Mouse (Mus musculus) erythroblast, adult 5-6 weeks (primary cell): ENCODE data around the gene Hdac5. TPM values are rescaled to one million over a fixed set of nuclear protein-coding genes. Genes with fewer than 3 reads are reported as not detected.

Experiments
- ATAC-seq: replicated peaks from 2 replicates; pipeline ENCODE4 v1.8.0; 2016; ENCODE audit warnings: moderate number of reproducible peaks, mild to moderate bottlenecking, moderate TSS enrichment, inconsistent platforms; ENCODE audit not compliant: poor library complexity, low FRiP score, severe bottlenecking
- total RNA-seq, 2 experiments: library from RNA; stranded (forward) in 1 of 2; stranded (reverse) in 1 of 2; fragments of 150-400 nt in 1 of 2; fragments of 200-764, 138-1000 nt in 1 of 2; gene quantifications; 2 replicates each; pipeline versions ENCODE4 v1.2.3 to v1.2.4; 2015 to 2017; ENCODE audit warnings: low replicate concordance in 2 of 2

Hdac5 gene
- total RNA-seq, 2 experiments from 2014 or later: 3.7 to 13.3 TPM

- no peak; the same call in 1 of the 2 replicates for ATAC-seq
Measured at GRCm38 (mm10) chr11:102241874-102242273, 11.9 kb upstream of the Hdac5 start.

GRCm38 (mm10) chr11:102241246-102241645, 11.3 kb upstream of the Hdac5 start:
- ATAC-seq: no peak

GRCm38 (mm10) chr11:102240636-102241035, 10.7 kb upstream of the Hdac5 start:
- no peak for ATAC-seq

- no peak for ATAC-seq
Measured at GRCm38 (mm10) chr11:102236022-102236421, 6.1 kb upstream of the Hdac5 start.

GRCm38 (mm10) chr11:102229331-102229953, 524 bp downstream of the Hdac5 start:
- 0 out of 2 replicates have a peak, but pooled peaks have one; percentile 25 for ATAC-seq

GRCm38 (mm10) chr11:102228646-102229268, 1.2 kb downstream of the Hdac5 start:
- no peak for ATAC-seq

- no peak for ATAC-seq
Measured at GRCm38 (mm10) chr11:102228191-102228545, 1.8 kb downstream of the Hdac5 start.

GRCm38 (mm10) chr11:102227270-102228190, 2.4 kb downstream of the Hdac5 start:
- no peak for ATAC-seq

- no peak for ATAC-seq
Measured at GRCm38 (mm10) chr11:102226067-102226978, 3.6 kb downstream of the Hdac5 start.

- no peak for ATAC-seq
Measured at GRCm38 (mm10) chr11:102225221-102225620, 4.7 kb downstream of the Hdac5 start.

- no peak for ATAC-seq
Measured at GRCm38 (mm10) chr11:102224686-102225085, 5.3 kb downstream of the Hdac5 start.

- ATAC-seq: no peak
Measured at GRCm38 (mm10) chr11:102223166-102223565, 6.8 kb downstream of the Hdac5 start.

- ATAC-seq: no peak
Measured at GRCm38 (mm10) chr11:102221954-102222351, 8.0 kb downstream of the Hdac5 start.

GRCm38 (mm10) chr11:102221243-102221953, 8.6 kb downstream of the Hdac5 start:
- no peak for ATAC-seq

GRCm38 (mm10) chr11:102220451-102220850, 9.5 kb downstream of the Hdac5 start:
- no peak; the same call in 1 of the 2 replicates for ATAC-seq

GRCm38 (mm10) chr11:102219994-102220346, 10.0 kb downstream of the Hdac5 start:
- no peak for ATAC-seq

- no peak for ATAC-seq
Measured at GRCm38 (mm10) chr11:102219247-102219993, 10.5 kb downstream of the Hdac5 start.

- ATAC-seq: peak; percentile 15; the same call in 1 of the 2 replicates
Measured at GRCm38 (mm10) chr11:102218783-102219182, 11.2 kb downstream of the Hdac5 start.
